Mouse (Mus musculus) gonadal fat pad, adult 2 months (tissue): ENCODE measurements around the gene Hspe1. TPM values are rescaled to one million over a fixed set of nuclear protein-coding genes. Genes with fewer than 3 reads are reported as not detected.

Experiments
- DNase-seq: peaks from one replicate; pipeline ENCODE4 v3.0.0-alpha.2; 2012; ENCODE audit warnings: low read depth
- polyA plus RNA-seq: library from polyadenylated mRNA; depleted of rRNA; stranded (reverse); fragments of >200 nt; gene quantifications from 2 replicates; pipeline ENCODE4 v1.2.3, GENCODE M21; 2012; rRNA removed

The Hspe1 gene
- polyA plus RNA-seq, 1 experiment, result 23.7 TPM

DNA sequence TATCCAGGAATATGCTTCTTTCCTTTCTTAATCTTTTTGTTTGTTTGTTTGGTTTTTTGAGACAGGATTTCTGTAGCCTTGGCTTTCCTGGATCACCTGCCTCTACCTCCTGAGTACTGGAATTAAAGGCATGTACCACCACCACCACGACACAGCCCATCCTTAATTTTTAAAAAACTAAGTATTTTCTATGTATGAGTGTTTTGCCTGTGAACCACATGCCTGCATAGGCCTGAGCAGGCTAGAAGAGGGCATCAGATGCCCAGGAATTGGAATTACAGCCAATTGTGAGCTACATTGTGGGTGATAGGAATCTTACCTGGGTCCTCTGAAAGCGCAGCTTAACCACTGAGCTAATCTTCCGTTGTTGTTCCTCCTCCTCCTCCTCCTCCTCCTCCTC, 46.4 kb downstream of the Hspe1 start:
- DNase-seq, result no peak

DNA sequence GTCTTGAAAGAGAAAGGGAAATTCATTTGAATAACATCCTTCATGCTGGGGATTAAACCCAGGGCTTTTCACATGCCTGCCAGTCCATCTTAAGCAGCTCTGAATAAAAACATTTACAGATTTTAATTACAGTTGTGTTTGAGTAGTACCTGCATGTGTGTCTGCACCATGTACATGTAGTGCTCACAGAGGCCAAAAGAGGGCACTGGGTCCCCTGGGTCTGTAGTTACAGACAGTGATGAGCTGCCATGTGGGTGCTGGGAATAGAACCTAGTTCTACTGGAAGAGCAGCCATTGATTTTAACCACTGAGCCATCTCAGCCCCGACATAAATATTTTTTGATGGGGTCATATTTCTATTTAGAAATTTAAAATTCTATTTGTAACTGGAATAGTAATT, 47.9 kb downstream of the Hspe1 start:
- DNase-seq, result no peak

Other genes with a start within 250 kb of the Hspe1 start
- 15.4 and 18.6 TPM in 2 replicates for gene Ankrd44, start 161.7 kb upstream of the Hspe1 start, polyA plus RNA-seq
- gene Sf3b1, start 60.7 kb upstream of the Hspe1 start, polyA plus RNA-seq, result 51.0 and 53.3 TPM in 2 replicates
- 12.2 and 13.7 TPM in 2 replicates for gene Coq10b, start 35.4 kb upstream of the Hspe1 start, polyA plus RNA-seq
- gene Hspd1, start 111 bp downstream of the Hspe1 start, polyA plus RNA-seq, result 35.0 and 39.5 TPM in 2 replicates
- 11.7 and 12.5 TPM in 2 replicates for gene Mob4, start 43.1 kb downstream of the Hspe1 start, polyA plus RNA-seq
- 1.6 and 2.2 TPM in 2 replicates for gene Rftn2, start 138.7 kb downstream of the Hspe1 start, polyA plus RNA-seq
- gene Mars2, start 149.0 kb downstream of the Hspe1 start, polyA plus RNA-seq, result 1.4 and 1.5 TPM in 2 replicates